Mouse (Mus musculus) kidney, adult 2 months (tissue): ENCODE measurements around the gene Axin1. TPM values are rescaled to one million over a fixed set of nuclear protein-coding genes. Genes with fewer than 3 reads are reported as not detected.
"Not testable (repeated sequence)": the region's sequence is repeated elsewhere in the genome, so short reads cannot be mapped to it uniquely, and the experiment has no call there.

ENCODE experiments used
- DNase-seq: peaks from one replicate; pipeline ENCODE4 v3.0.0; 2021
- H3K27ac ChIP-seq: fragments of 200-500 bp; 2 replicates; pipeline ENCODE4 v1.5.1; 2012; ENCODE audit warnings: low read depth, low read length, control low read depth, inconsistent platforms; ENCODE audit not compliant: insufficient read depth
- H3K27me3 ChIP-seq: fragments of 200-500 bp; replicated peaks from 2 replicates; pipeline ENCODE4 v1.6.1; 2012; ENCODE audit warnings: mild to moderate bottlenecking, moderate library complexity, low read length, inconsistent platforms; ENCODE audit not compliant: control insufficient read depth, insufficient read depth
- H3K36me3 ChIP-seq: fragments of 200-500 bp; 2 replicates; pipeline ENCODE4 v1.6.1; 2012; ENCODE audit warnings: mild to moderate bottlenecking, moderate library complexity, low read length, inconsistent platforms; ENCODE audit not compliant: control insufficient read depth, insufficient read depth
- H3K4me1 ChIP-seq: fragments of 200-500 bp; 2 replicates; pipeline ENCODE4 v1.6.1; 2011; ENCODE audit warnings: low read length; ENCODE audit not compliant: control insufficient read depth, insufficient read depth
- H3K4me3 ChIP-seq: fragments of 200-500 bp; 2 replicates; pipeline ENCODE4 v1.5.1; 2011; ENCODE audit warnings: mild to moderate bottlenecking, low read depth, low read length, control low read depth; ENCODE audit not compliant: insufficient read depth
- CTCF ChIP-seq: fragments of 200-500 bp; conservative IDR thresholded peaks from 2 replicates; pipeline ENCODE4 v1.5.1; 2011; ENCODE audit warnings: low read depth, mild to moderate bottlenecking, control low read depth, low read length, moderate library complexity, mixed read lengths; ENCODE audit not compliant: insufficient read depth, insufficient read length
- POLR2A ChIP-seq: fragments of 200-500 bp; IDR thresholded peaks from one replicate; pipeline ENCODE4 v1.6.1; 2011; ENCODE audit warnings: low read depth, low read length, control low read depth
- WGBS: fragments of 180-500 bp; shearing (Covaris S2); methylation state at CpG from one replicate; pipeline ENCODE4 v1.1.7; 2018; 5-methylcytosine and 5-hydroxymethylcytosine counted together
- polyA plus RNA-seq: library from polyadenylated mRNA; depleted of rRNA; stranded (reverse); fragments of >200 nt; gene quantifications from 2 replicates; pipeline ENCODE4 v1.2.3, GENCODE M21; 2012

Axin1 gene
- polyA plus RNA-seq, 1 experiment: 18.5 TPM

DNA sequence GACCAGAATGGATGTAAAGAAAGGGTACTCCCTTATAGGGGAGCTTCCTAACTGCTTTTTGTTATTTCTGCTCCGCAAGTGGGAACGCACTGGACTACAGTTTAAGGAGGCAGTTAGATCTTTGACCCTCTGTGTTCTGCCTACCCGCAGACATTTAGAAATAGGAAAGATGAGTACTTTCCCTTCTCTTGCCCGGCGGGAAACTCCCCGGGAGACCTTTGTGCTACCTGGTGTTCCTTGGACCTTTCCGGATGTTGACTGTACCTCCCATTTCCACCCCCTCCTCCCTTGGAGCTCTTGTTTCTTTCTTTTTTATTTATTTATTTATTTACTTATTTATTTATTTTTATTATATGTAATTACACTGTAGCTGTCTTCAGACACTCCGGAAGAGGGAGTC is 24.4 kb upstream of the Axin1 start:
- Histone ChIP-seq H3K36me3 (no peaks in the 10 kb centered on the region), H3K27me3 (no peaks in the 10 kb centered on the region), H3K4me1 (peaks cover 5% of the 10 kb centered on the region), H3K4me3 (peak overlapping the region; percentile 77), H3K27ac (peak overlapping the region; percentile 97)
- TF ChIP-seq POLR2A (no peak), CTCF (no peak)
- WGBS: 16% methylated on average over 8 of the region's 8 CpGs
- peak; percentile 84 for DNase-seq

GRCm38 (mm10) chr17:26114461-26114860 is 24.0 kb upstream of the Axin1 start:
- not testable (repeated sequence) for H3K27me3 ChIP-seq
- WGBS: 58% methylated on average over 7 of the region's 7 CpGs

GRCm38 (mm10) chr17:26115205-26115898 is 23.1 kb upstream of the Axin1 start:
- DNase-seq: peak; percentile 97
- 38% methylated on average over 7 of the region's 7 CpGs for whole genome bisulfite sequencing
- H3K27ac ChIP-seq: peak overlapping the region; percentile 79
- TF ChIP-seq POLR2A (peak; percentile 73), CTCF (no peak)
- H3K27me3 ChIP-seq: no peaks in the 10 kb centered on the region
- peaks cover 5% of the 10 kb centered on the region for H3K4me1 ChIP-seq
- H3K4me3 ChIP-seq: peak overlapping the region; percentile 14; the same call in 1 of the 2 replicates
- no peaks in the 10 kb centered on the region for H3K36me3 ChIP-seq

More at GRCm38 (mm10) chr17:26114461-26114860, 24.0 kb upstream of the Axin1 start:
- H3K4me1 ChIP-seq, H3K36me3 ChIP-seq: not testable (repeated sequence)
- peak; percentile 40 for DNase-seq
- peak overlapping the region; percentile 79 for H3K27ac ChIP-seq
- peak overlapping the region; percentile 14; the same call in 1 of the 2 replicates for H3K4me3 ChIP-seq

GRCm38 (mm10) chr17:26115956-26116487 is 22.5 kb upstream of the Axin1 start:
- H3K27me3 ChIP-seq: no peaks in the 10 kb centered on the region
- TF ChIP-seq POLR2A (no peak), CTCF (no peak)
- peak overlapping the region; percentile 79 for H3K27ac ChIP-seq
- no peaks in the 10 kb centered on the region for H3K36me3 ChIP-seq
- H3K4me3 ChIP-seq: 0 out of 2 replicates have a peak overlapping the region, but pooled peaks have one; percentile 3
- H3K4me1 ChIP-seq: peaks cover 5% of the 10 kb centered on the region
- WGBS: 14% methylated on average over 2 of the region's 3 CpGs
- DNase-seq: peak; percentile 82

DNA sequence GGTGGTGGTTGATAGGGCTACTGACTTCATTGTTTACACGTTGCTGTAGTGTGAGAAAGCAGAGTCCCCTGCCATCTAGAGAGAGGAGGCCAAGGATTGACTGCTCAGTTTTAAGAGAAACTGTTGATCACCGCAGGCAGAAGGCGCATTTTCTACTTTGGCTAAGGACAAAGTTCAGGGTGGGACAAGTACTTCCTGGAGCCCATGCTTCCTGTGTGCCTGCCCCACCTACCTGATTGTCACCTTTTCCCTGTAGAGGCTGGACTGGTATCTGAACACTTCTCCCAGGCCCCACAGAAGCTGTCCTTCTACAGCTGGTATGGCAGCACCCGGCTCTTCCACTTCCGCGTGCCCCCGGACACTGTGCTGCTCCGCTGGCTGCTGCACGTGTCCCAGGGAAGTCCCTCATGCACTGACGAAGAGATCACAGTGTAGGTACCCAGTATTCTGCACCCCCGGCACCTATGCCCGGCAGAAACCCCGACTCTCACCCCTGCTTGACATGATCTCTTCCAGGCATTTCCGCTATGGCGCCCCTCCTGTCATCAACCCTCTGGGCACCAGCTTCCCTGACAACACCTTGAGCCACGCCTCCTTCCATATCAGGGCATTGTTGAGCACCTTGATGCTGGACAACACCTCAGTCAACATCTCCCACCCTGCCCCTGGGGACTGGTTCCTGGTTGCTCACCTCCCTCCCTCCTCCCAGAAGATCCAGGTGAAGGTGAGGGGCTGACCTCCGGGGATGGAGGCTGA is 21.8 kb upstream of the Axin1 start:
- DNase-seq: no peak
- Histone ChIP-seq H3K36me3 (no peaks in the 10 kb centered on the region), H3K27me3 (no peaks in the 10 kb centered on the region), H3K4me3 (no peak overlapping the region), H3K4me1 (peaks cover 5% of the 10 kb centered on the region), H3K27ac (peak overlapping the region; percentile 72)
- 67% methylated on average over 17 of the region's 17 CpGs for WGBS
- TF ChIP-seq CTCF: no peak
- no peak for TF ChIP-seq POLR2A

GRCm38 (mm10) chr17:26119766-26120710 is 18.4 kb upstream of the Axin1 start:
- H3K36me3 ChIP-seq: no peaks in the 10 kb centered on the region
- 40% methylated on average over 33 of the region's 33 CpGs for WGBS
- no peak overlapping the region for H3K27ac ChIP-seq
- no peak overlapping the region for H3K4me3 ChIP-seq
- peak; percentile 50 for DNase-seq
- H3K27me3 ChIP-seq: no peaks in the 10 kb centered on the region
- H3K4me1 ChIP-seq: peaks cover 11% of the 10 kb centered on the region
- peak; percentile 84 for TF ChIP-seq CTCF
- TF ChIP-seq POLR2A: no peak
